Mouse (Mus musculus): ENCODE results near the gene Gm8247.
"Not testable (repeated sequence)": the region's sequence is repeated elsewhere in the genome, so short reads cannot be mapped to it uniquely, and the experiment has no call there.

- TF ChIP-seq CTCF (IDR thresholded peaks at IDR 0.05; ENCODE audit: low read depth, low read length); POLR2A (IDR thresholded peaks at IDR 0.05; ENCODE audit: extremely low read depth, insufficient read depth, low read length): not testable (repeated sequence)
These were observed 44.8 kb downstream of the Gm8247 start, which contains the start of gene Gm5624 for GRCm38 (mm10) chr14:44627737-44628136.

Measured in liver, adult 2 months (tissue).